Mouse (Mus musculus): Measurements from ENCODE around the gene Foxr1. TPM values are rescaled to one million over a fixed set of nuclear protein-coding genes. Genes with fewer than 3 reads are reported as not detected.

Foxr1 gene
- polyA plus RNA-seq, 1 experiment from 2014 or later, result not detected

DNA sequence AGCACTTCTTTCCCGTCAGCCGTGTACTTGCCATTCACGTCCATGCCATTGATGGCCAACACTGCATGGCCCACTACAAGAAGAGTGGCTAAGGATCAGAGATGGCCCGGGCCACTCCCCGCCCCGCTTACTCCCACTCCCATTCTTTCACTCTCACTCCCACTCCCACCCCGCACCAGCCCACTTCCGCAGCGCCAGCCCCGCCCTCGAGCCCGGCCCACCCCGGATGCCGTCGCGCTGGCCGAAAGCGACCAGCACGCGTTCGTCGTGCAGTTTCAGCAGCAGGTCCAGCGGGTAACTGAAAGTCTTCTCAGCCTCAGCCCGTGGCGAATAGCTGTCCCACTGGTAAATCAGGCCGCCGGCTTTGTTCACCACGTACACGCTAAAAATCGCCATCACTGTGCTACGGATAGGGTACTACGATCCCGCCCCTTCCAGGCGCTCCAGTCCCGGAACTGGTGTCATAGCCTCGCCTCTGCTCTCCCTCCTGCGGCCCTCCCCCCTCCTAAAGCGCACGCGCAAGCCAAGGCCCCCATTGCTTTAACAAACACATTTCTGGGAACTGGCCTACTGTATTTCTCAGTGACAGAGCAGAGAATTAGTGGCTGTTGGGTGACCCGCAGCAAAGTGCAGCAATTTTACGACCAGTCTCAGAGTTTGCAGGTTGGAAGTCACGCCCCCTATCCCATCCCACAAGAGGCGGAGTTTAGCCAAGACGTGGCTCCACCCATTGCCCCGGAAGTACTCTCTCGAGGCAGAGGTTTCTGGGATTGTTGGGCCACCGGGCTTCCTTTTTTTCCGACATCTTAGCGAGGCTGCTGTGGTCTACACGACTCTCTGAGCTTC, 33.8 kb downstream of the Foxr1 start, which contains the start of the genes Rps25 and Trappc4:
TSS of gene Rps25 (plus strand) at position 234 of the 846 bp plus-strand sequence.
TSS of gene Trappc4 (minus strand) at position 695 of the 846 bp plus-strand sequence.
- Histone ChIP-seq H3K9me3 (no peaks in the 10 kb centered on the region), H3K9ac (peak within 1 kb of the TSS; percentile 89), H3K27ac (peak within 1 kb of the TSS; percentile 97), H3K36me3 (peaks cover 69% of the 10 kb centered on the region), H3K27me3 (no peaks in the 10 kb centered on the region), H3K4me3 (peak within 1 kb of the TSS; percentile 80), H3K4me2 (peak within 1 kb of the TSS; percentile 78), H3K4me1 (replicated peaks) (peaks cover 43% of the 10 kb centered on the region)
- WGBS, result under 1% methylated on average over 51 of the region's 51 CpGs
- peak; percentile 98 for ATAC-seq (ENCODE audit: low FRiP score)

DNA sequence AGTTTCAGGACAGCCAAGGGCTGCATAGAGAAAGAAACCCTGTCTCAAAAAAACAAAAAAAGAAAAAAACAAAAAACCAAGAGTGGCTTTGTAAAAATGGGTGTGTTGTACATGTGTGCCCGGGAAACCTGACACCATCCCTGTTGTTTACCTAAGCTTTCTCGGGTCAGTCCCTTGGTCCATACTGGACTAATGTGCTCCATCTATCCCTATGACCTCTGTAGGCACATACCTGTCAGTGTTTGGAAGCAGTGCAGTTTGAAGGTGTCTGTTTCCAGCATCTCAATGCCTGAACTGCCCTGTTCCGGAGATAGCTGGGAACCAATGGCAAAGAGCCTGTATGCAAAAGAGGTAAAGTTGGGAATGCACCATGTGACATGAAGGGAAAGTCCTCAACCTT, 35.9 kb downstream of the Foxr1 start:
- no peak overlapping the region for H3K4me2 ChIP-seq
- no peaks in the 10 kb centered on the region for H3K9me3 ChIP-seq
- WGBS, result 97% methylated on average over 3 of the region's 3 CpGs
- H3K4me1 ChIP-seq (replicated peaks), result peaks cover 52% of the 10 kb centered on the region
- H3K4me3 ChIP-seq, result no peak overlapping the region
- H3K27me3 ChIP-seq, result no peaks in the 10 kb centered on the region
- H3K27ac ChIP-seq, result no peak overlapping the region
- H3K36me3 ChIP-seq, result peaks cover 69% of the 10 kb centered on the region
- no peak for ATAC-seq (ENCODE audit: low FRiP score)
- no peak overlapping the region for H3K9ac ChIP-seq

DNA sequence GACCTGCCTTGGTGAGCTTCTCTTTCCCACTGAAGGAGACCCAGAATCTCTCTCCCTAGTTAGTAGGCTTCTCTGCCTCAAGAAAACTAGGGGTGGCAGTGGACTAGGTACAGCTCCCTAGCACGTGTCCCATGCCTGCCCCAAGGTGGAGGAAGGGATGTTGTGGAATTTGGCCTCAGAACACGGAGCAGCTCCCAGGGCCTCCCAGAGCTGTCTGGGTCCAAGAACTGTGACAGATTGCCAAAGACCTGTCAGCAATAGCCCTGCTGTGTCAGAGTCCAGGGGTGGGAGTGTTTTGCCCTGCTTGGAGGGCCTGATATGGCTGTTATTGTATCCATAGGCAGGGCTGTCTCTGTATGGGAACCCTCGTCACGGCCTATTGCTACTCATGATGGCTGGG, 39.9 kb downstream of the Foxr1 start:
- H3K27ac ChIP-seq, result no peak overlapping the region
- H3K9ac ChIP-seq, result 0 out of 2 replicates have a peak overlapping the region, but pooled peaks have one; percentile 39
- WGBS, result 84% methylated on average over 4 of the region's 4 CpGs
- H3K4me3 ChIP-seq, result no peak overlapping the region
- no peak for ATAC-seq (ENCODE audit: low FRiP score)
- no peaks in the 10 kb centered on the region for H3K27me3 ChIP-seq
- peaks cover 63% of the 10 kb centered on the region for H3K4me1 ChIP-seq (replicated peaks)
- peaks cover 67% of the 10 kb centered on the region for H3K36me3 ChIP-seq
- H3K9me3 ChIP-seq, result no peaks in the 10 kb centered on the region
- no peak overlapping the region for H3K4me2 ChIP-seq

DNA sequence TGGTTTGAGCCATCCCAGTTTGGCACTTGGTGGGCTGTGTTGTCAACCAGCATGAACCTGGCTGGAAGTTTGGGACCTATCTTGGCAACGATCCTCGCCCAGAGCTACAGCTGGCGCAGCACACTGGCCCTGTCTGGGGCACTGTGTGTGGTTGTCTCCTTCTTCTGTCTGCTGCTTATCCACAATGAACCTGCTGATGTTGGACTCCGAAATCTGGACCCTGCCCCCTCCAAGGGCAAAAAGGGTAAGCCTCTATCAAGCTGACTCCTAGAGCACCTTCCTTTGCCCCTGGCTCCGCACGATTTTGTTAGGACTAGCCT, 41.2 kb downstream of the Foxr1 start:
- no peak for ATAC-seq (ENCODE audit: low FRiP score)
- H3K9me3 ChIP-seq, result no peaks in the 10 kb centered on the region
- peak overlapping the region; percentile 61 for H3K4me3 ChIP-seq
- WGBS, result 92% methylated on average over 6 of the region's 6 CpGs
- no peaks in the 10 kb centered on the region for H3K27me3 ChIP-seq
- H3K4me1 ChIP-seq (replicated peaks), result peaks cover 51% of the 10 kb centered on the region
- peak overlapping the region; percentile 90 for H3K9ac ChIP-seq
- peak overlapping the region; percentile 88 for H3K4me2 ChIP-seq
- peaks cover 58% of the 10 kb centered on the region for H3K36me3 ChIP-seq
- 0 out of 2 replicates have a peak overlapping the region, but pooled peaks have one; percentile 24 for H3K27ac ChIP-seq

DNA sequence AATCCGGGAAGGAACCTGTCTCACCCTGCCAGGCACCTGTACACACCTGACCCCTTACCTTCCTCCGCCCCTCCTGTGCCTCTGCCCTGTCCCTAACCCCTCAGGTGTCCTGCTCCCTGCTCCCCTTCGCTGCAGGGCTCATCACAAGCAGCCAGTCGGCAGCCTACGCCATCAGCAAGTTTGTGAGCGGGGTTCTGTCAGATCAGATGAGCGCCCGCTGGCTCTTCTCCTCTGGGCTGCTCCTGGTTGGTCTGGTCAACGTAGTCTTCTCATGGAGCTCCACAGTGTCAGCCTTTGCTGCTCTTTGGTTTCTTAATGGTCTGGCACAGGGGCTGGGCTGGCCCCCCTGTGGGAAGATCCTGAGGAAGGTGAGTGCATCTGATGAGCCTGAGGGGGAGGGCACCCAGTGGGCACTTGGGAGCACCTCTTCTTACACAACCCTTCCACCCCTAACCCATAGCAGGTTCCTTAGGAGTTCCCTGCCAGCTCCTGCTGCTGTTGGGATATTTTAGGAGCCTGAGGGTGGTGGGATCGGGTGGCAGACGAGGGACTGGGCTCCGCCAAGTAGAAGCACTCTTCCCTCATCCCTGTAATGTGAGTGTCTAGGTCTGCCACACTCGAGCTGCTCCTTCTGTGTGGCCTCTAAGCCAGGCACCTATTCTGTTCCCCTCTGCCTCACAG, 41.7 kb downstream of the Foxr1 start:
- H3K4me1 ChIP-seq (replicated peaks), result peaks cover 47% of the 10 kb centered on the region
- no peaks in the 10 kb centered on the region for H3K27me3 ChIP-seq
- peak overlapping the region; percentile 92 for H3K27ac ChIP-seq
- H3K4me2 ChIP-seq, result peak overlapping the region; percentile 88
- no peaks in the 10 kb centered on the region for H3K9me3 ChIP-seq
- peak overlapping the region; percentile 61 for H3K4me3 ChIP-seq
- peak overlapping the region; percentile 90 for H3K9ac ChIP-seq
- ATAC-seq (ENCODE audit: low FRiP score), result no peak
- WGBS, result 85% methylated on average over 13 of the region's 13 CpGs
- H3K36me3 ChIP-seq, result peaks cover 53% of the 10 kb centered on the region

DNA sequence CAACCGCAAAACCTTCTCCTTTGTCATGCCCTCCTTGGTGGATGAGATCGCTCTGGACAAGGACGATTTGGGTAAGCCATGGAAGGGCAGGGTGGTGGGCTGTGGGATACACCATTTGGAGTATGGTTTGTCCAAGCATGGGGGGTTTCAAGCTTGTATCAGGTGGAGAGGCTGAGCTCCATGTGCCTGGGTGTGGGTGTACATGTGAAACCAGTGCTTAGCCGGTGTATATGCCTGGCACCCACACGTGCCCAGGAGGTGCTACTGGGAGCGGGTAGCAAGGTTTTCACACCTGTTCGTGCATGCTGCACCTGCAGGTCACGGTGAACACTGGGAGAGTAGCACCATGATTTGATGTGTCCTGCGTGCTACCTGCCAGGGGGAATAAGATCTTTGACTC, 42.4 kb downstream of the Foxr1 start:
- Histone ChIP-seq H3K4me1 (replicated peaks) (peaks cover 41% of the 10 kb centered on the region), H3K36me3 (peaks cover 46% of the 10 kb centered on the region), H3K27ac (peak overlapping the region; percentile 92), H3K9me3 (no peaks in the 10 kb centered on the region), H3K9ac (peak overlapping the region; percentile 90), H3K4me3 (peak overlapping the region; percentile 61), H3K4me2 (peak overlapping the region; percentile 88), H3K27me3 (no peaks in the 10 kb centered on the region)
- WGBS, result 83% methylated on average over 9 of the region's 9 CpGs
- ATAC-seq (ENCODE audit: low FRiP score), result no peak

DNA sequence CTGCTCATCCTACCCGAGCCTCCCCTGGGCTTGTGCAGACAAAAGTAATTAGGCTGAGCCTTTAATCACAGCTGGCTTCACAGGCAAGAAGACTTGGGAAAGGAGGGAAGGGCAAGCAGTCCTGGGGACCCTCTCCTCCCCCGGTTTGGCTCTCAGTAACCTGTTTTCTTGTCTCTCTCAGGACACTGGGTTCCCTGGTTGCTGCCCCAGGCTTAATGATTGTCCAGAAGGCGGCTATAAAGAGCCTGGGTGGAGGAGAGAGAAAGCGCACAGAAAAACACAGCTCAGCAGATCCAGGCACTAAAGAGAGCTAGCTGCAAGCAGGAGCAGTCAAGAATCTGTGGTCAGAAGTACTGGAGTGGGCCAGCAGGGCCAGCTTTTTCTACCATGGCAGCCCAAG, 42.8 kb downstream of the Foxr1 start:
- Histone ChIP-seq H3K4me2 (peak overlapping the region; percentile 88), H3K36me3 (peaks cover 41% of the 10 kb centered on the region), H3K27me3 (no peaks in the 10 kb centered on the region), H3K27ac (peak overlapping the region; percentile 92), H3K9me3 (no peaks in the 10 kb centered on the region), H3K4me3 (peak overlapping the region; percentile 61), H3K4me1 (replicated peaks) (peaks cover 41% of the 10 kb centered on the region), H3K9ac (peak overlapping the region; percentile 90)
- 17% methylated on average over 4 of the region's 4 CpGs for WGBS
- no peak for ATAC-seq (ENCODE audit: low FRiP score)

DNA sequence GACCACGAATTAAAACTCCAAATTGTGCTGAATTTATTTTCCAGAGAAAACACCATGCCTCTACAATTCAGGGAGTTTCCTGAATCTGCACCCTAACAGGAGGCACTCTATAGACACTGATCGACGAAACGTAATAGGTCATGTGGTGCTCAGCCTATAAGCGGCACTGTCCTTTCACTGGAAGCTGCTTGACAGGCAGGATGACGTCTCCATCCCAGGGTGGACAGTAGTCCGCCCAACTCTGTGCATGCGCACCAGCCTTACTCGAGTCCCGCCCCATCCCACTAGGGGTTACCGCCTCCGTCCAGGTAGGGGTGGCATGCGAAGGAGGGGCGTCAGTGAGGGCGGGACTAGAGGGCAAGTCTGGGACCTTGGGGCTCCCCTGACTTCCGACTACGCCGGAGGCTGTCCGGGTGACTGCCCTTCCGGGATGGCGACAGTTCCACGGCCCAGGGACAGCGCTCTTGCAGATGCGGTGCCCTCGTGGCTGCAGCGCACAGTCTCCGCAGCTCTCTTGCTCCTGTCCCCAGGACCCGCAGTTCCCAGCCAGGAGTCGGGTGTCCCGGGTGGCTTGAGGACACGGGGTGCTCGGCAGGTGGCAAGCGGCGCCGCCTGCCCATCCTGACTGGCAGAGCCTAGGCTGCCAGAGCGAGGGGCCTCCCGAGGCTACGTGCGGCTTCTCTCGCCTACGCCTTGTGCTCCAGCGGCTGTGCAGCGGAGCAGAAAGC, 44.1 kb downstream of the Foxr1 start, which contains the start of gene Slc37a4:
TSS of gene Slc37a4 (plus strand) at position 169 of the 728 bp plus-strand sequence.
- H3K36me3 ChIP-seq, result peaks cover 34% of the 10 kb centered on the region
- peak within 1 kb of the TSS; percentile 92 for H3K27ac ChIP-seq
- ATAC-seq (ENCODE audit: low FRiP score), result peak; percentile 98
- no peaks in the 10 kb centered on the region for H3K9me3 ChIP-seq
- H3K9ac ChIP-seq, result peak within 1 kb of the TSS; percentile 90
- peak within 1 kb of the TSS; percentile 61 for H3K4me3 ChIP-seq
- under 1% methylated on average over 43 of the region's 43 CpGs for WGBS
- peaks cover 41% of the 10 kb centered on the region for H3K4me1 ChIP-seq (replicated peaks)
- no peaks in the 10 kb centered on the region for H3K27me3 ChIP-seq
- peak within 1 kb of the TSS; percentile 88 for H3K4me2 ChIP-seq

DNA sequence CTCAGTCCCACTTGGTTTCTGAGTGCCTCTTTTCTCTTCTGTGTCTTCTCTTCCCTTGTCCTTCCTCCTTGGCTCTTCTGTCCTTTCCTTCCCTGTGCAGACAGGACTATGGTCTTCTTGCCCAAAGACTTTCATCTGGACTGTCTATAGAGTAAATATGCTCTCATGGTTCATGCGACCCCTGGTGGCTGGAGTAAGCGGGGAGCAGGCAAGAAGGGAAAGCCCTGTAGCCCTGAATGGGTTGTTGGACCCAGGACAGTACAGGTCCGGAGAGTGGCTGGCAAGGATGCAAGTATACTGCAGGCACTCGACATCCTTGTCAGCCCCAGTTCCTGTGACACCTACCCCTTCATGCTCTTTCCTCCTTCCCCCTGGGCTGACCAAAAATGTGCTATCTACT, 49.5 kb downstream of the Foxr1 start:
- peak; percentile 47; the same call in 1 of the 2 replicates for ATAC-seq (ENCODE audit: low FRiP score)
- 43% methylated on average over 4 of the region's 4 CpGs for WGBS
- Histone ChIP-seq H3K27me3 (no peaks in the 10 kb centered on the region), H3K4me1 (replicated peaks) (peaks cover 4% of the 10 kb centered on the region; the same call in 1 of the 2 replicates), H3K27ac (no peak overlapping the region), H3K9ac (no peak overlapping the region), H3K36me3 (peaks cover 57% of the 10 kb centered on the region), H3K9me3 (no peaks in the 10 kb centered on the region), H3K4me3 (no peak overlapping the region), H3K4me2 (no peak overlapping the region)

DNA sequence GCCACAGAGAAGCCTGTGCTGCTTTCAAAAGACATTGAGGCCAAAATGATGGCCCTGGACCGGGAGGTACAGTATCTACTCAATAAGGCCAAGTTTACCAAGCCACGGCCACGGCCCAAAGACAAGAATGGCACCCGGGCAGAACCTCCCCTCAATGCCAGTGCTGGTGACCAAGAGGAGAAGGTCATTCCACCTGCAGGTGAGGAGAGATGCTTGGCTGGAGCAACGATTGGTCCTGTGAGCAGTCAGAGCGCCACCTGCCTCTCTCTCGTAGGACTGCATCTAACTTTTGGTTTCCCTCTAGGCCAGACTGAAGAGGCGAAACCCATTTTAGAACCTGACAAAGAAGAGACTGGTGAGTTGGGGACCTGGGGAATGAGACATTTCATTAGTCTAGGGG, 51.7 kb downstream of the Foxr1 start:
- Histone ChIP-seq H3K4me2 (no peak overlapping the region), H3K4me1 (replicated peaks) (no peaks in the 10 kb centered on the region), H3K36me3 (peaks cover 79% of the 10 kb centered on the region), H3K27ac (no peak overlapping the region), H3K9ac (no peak overlapping the region), H3K4me3 (no peak overlapping the region), H3K27me3 (no peaks in the 10 kb centered on the region), H3K9me3 (no peaks in the 10 kb centered on the region)
- 61% methylated on average over 8 of the region's 8 CpGs for WGBS
- ATAC-seq (ENCODE audit: low FRiP score), result no peak

DNA sequence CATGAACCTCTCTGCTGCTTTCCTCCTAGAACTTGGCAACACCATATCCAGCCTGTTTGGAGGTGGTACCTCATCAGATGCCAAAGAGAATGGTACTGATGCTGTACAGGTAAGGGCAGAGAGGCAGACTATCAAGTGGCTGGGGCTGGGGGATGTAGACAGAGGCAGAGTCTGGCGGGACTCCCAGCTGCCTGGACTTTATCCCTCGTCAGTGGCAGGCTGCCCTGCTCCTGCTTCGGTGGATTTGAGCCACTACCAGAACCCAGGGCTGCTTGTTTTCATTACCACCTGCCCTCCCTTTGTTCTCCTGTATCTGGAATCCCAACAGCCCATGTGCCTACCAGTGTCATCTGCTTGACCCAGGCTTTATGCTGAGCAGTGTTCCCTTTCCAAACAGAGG, 53.7 kb downstream of the Foxr1 start:
- Histone ChIP-seq H3K27me3 (no peaks in the 10 kb centered on the region), H3K4me3 (no peak overlapping the region), H3K4me2 (no peak overlapping the region), H3K27ac (no peak overlapping the region), H3K9me3 (no peaks in the 10 kb centered on the region), H3K4me1 (replicated peaks) (no peaks in the 10 kb centered on the region), H3K9ac (no peak overlapping the region), H3K36me3 (peaks cover 97% of the 10 kb centered on the region)
- WGBS, result 83% methylated on average over 3 of the region's 3 CpGs
- no peak for ATAC-seq (ENCODE audit: low FRiP score)

DNA sequence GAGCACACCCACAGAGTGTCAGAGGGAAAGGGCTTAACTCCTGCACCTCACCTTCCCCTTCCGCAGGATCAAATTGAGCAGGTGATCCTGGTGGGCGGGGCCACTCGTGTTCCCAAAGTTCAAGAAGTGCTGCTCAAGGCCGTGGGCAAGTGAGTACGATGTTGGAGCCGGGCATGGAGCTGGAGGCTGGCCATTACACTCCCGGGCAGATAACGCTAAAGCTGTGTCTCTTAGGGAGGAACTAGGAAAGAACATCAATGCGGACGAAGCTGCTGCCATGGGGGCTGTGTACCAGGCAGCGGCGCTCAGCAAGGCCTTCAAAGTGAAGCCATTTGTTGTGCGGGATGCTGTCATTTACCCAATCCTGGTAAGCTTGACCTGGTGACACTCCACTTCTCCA, 56.3 kb downstream of the Foxr1 start:
- Histone ChIP-seq H3K27ac (no peak overlapping the region), H3K9me3 (no peaks in the 10 kb centered on the region), H3K4me1 (replicated peaks) (peaks cover 17% of the 10 kb centered on the region), H3K9ac (no peak overlapping the region), H3K36me3 (peaks cover 89% of the 10 kb centered on the region), H3K27me3 (no peaks in the 10 kb centered on the region), H3K4me2 (no peak overlapping the region), H3K4me3 (no peak overlapping the region)
- no peak for ATAC-seq (ENCODE audit: low FRiP score)
- WGBS, result 94% methylated on average over 13 of the region's 13 CpGs
